Mouse (Mus musculus) neural tube, embryonic 11.5 days (tissue): ENCODE measurements at regions not wholly inside any gene's neighbourhood (a gene's known extent, or its start where the extent isn't known, plus 50 kb on each side); places are given as distances from the start of the nearest gene placed in this dataset.

Experiments used
- ATAC-seq: fragments of 200-750 bp; cut with Nextera tagmentation; 2 replicates; pipeline ENCODE4 v1.8.0; 2017; ENCODE audit warnings: moderate number of reproducible peaks, mild to moderate bottlenecking, moderate TSS enrichment, moderate library complexity; ENCODE audit not compliant: insufficient read depth, low FRiP score, low TSS enrichment
- DNase-seq: peaks from one replicate; pipeline ENCODE4 v3.0.0-alpha.2; 2015; ENCODE audit warnings: low spot score
- H3K27ac ChIP-seq: fragments of 300-500 bp; sonication (generic); 2 replicates; pipeline ENCODE4 v1.5.1; 2014; ENCODE audit warnings: low read depth, mild to moderate bottlenecking, low read length
- H3K27me3 ChIP-seq: fragments of 300-500 bp; sonication (generic); 2 replicates; pipeline ENCODE4 v1.6.1; 2014; ENCODE audit warnings: mild to moderate bottlenecking, low read length, mixed read lengths; ENCODE audit not compliant: control insufficient read depth, insufficient read depth
- H3K36me3 ChIP-seq: fragments of 300-500 bp; sonication (generic); 2 replicates; pipeline ENCODE4 v1.6.1; 2014; ENCODE audit warnings: mild to moderate bottlenecking, low read length, moderate library complexity, mixed read lengths; ENCODE audit not compliant: control insufficient read depth, insufficient read depth
- H3K4me1 ChIP-seq: fragments of 300-500 bp; sonication (generic); 2 replicates; pipeline ENCODE4 v1.6.1; 2014; ENCODE audit warnings: low read length, mixed read lengths; ENCODE audit not compliant: control insufficient read depth, insufficient read depth
- H3K4me2 ChIP-seq: fragments of 300-500 bp; sonication (generic); 2 replicates; pipeline ENCODE4 v1.6.1; 2014; ENCODE audit warnings: low read depth, mild to moderate bottlenecking, moderate library complexity
- H3K4me3 ChIP-seq: fragments of 300-500 bp; sonication (generic); 2 replicates; pipeline ENCODE4 v1.5.1; 2014; ENCODE audit warnings: low read depth, low read length
- H3K9ac ChIP-seq: fragments of 300-500 bp; sonication (generic); 2 replicates; pipeline ENCODE4 v1.6.1; 2014; ENCODE audit warnings: mild to moderate bottlenecking, low read length
- H3K9me3 ChIP-seq: fragments of 300-500 bp; sonication (generic); 2 replicates; pipeline ENCODE4 v1.6.1; 2016; ENCODE audit warnings: low read length; ENCODE audit not compliant: control insufficient read depth
- WGBS: fragments of 180-500 bp; shearing (Covaris S2); extraction: QIAGEN DNeasy Blood & Tissue Kit; methylation state at CpG from one replicate; pipeline ENCODE4 v1.1.7; 2014; 5-methylcytosine and 5-hydroxymethylcytosine counted together

DNA sequence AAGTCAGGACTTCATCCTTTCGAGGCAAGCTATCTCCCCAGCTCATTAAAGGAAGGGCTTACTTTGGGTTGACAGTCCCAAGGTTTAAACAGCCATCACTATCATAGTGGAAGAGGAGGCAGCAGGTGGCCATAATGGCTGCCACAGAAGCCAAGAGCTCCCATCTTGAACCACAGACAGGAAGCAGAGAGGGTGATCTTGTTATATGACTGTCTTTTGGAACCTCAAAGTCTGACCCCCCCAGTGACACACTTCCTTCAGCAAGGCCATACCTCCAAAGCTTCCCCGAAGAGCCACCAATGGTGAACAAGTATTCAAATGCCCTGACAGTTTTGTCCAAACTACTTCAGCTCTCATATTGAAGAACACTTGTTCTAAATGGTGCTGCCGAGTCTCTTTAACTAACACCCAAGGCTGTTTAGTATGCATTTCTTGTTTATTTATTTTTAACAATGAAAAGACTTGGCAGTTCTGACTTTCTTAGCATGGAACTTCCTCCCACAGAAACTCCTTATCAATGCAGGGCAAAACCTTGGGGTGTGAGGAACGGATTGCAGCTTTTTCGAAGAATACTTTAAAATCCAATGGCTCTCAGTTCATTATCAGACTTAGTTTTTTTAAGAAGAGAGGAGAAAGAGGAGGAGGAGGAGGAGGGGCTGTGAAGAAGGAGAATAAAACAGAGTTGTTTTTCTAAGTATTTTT, 79.8 kb upstream of the Tnik start:
- Histone ChIP-seq H3K27ac (no peak overlapping the region), H3K4me3 (no peak overlapping the region), H3K4me2 (no peak overlapping the region), H3K9me3 (no peaks in the 10 kb centered on the region), H3K36me3 (no peaks in the 10 kb centered on the region), H3K9ac (no peak overlapping the region), H3K4me1 (no peaks in the 10 kb centered on the region), H3K27me3 (no peaks in the 10 kb centered on the region)
- no peak for DNase-seq
- 88% methylated on average over 5 of the region's 5 CpGs for WGBS
- no peak for ATAC-seq

GRCm38 (mm10) chr3:28185518-28185917, 77.5 kb upstream of the Tnik start:
- H3K9ac ChIP-seq, result no peak overlapping the region
- ATAC-seq (no peak), DNase-seq (peak; percentile 33)
- no peak overlapping the region for H3K4me2 ChIP-seq
- H3K4me1 ChIP-seq, result no peaks in the 10 kb centered on the region
- no peaks in the 10 kb centered on the region for H3K36me3 ChIP-seq
- 18% methylated on average over 1 of the region's 1 CpGs for WGBS
- H3K27me3 ChIP-seq, result no peaks in the 10 kb centered on the region
- no peak overlapping the region for H3K27ac ChIP-seq
- H3K9me3 ChIP-seq, result no peaks in the 10 kb centered on the region
- no peak overlapping the region for H3K4me3 ChIP-seq

DNA sequence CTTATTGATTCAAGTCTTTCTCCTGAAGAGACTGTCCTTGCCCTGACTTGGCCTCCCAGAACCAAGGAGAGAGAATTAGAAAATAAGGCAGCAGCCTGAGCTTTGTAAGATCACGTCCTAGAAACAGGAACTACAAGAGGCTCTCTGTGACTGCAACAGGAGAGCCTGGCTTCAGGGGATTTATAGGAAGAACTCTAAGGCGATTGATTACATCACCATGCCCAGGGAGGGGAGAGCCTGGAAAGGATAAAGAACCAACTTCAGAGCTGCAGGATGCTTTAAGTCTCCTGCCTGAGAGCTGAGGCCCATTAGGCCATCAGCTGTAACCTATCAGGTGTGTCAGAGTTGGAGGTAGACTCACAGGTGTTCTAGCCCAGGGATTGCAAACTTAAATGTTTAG, 77.1 kb upstream of the Tnik start:
- H3K4me2 ChIP-seq, result no peak overlapping the region
- no peak overlapping the region for H3K27ac ChIP-seq
- H3K4me3 ChIP-seq, result no peak overlapping the region
- no peaks in the 10 kb centered on the region for H3K36me3 ChIP-seq
- H3K9ac ChIP-seq, result no peak overlapping the region
- DNase-seq (no peak), ATAC-seq (no peak)
- 23% methylated on average over 2 of the region's 2 CpGs for WGBS
- no peaks in the 10 kb centered on the region for H3K4me1 ChIP-seq
- H3K27me3 ChIP-seq, result no peaks in the 10 kb centered on the region
- no peaks in the 10 kb centered on the region for H3K9me3 ChIP-seq

DNA sequence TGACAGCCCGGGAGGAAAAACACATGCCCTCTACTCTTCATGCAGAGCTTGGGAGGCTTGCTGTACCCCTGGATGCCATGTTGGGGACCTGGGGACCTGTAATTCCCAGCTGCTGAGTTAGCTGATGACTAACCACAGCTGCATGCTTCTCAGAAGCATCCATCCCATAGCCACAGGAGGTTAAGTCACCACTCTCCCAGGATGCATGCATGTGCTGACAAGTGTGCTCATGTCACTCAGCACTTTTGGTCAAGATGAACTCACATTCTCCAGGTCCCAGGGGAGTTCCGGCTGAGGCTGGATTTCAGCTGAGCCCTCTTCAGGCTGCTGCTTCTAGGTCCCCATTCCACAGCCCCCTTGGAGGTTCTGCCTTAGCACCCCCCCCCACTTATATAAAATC, 73.6 kb upstream of the Tnik start:
- H3K27ac ChIP-seq, result no peak overlapping the region

DNA sequence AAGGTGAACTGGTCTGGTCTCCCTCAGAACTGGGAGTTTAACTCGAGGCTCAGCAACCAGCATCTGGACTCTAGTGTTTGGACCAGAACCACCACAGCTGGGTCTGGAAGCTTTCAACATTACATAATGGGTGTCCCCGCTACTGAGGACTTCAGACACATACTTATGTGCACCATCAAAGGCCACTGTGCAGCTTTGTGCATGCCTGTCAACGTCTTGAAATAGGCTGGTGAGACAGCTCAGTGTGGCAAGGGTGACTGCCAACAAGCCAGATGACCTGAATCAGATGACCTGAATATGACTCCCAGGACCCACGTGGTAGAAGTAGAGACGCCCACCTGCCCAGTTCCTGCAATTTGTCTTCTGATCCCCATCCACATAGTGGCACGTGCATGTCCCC, 72.8 kb upstream of the Tnik start:
- Histone ChIP-seq H3K9me3 (no peaks in the 10 kb centered on the region), H3K27ac (no peak overlapping the region), H3K27me3 (no peaks in the 10 kb centered on the region), H3K36me3 (no peaks in the 10 kb centered on the region), H3K4me2 (no peak overlapping the region), H3K9ac (no peak overlapping the region), H3K4me3 (no peak overlapping the region), H3K4me1 (no peaks in the 10 kb centered on the region)
- DNase-seq (no peak), ATAC-seq (no peak)
- WGBS, result 86% methylated on average over 6 of the region's 6 CpGs

More for the DNA sequence above, 73.6 kb upstream of the Tnik start:
- no peak for ATAC-seq
- 90% methylated on average over 2 of the region's 2 CpGs for WGBS
- Histone ChIP-seq H3K27me3 (no peaks in the 10 kb centered on the region), H3K4me1 (no peaks in the 10 kb centered on the region), H3K9ac (no peak overlapping the region), H3K4me2 (no peak overlapping the region), H3K4me3 (no peak overlapping the region), H3K36me3 (no peaks in the 10 kb centered on the region), H3K9me3 (no peaks in the 10 kb centered on the region)
- no peak for DNase-seq

DNA sequence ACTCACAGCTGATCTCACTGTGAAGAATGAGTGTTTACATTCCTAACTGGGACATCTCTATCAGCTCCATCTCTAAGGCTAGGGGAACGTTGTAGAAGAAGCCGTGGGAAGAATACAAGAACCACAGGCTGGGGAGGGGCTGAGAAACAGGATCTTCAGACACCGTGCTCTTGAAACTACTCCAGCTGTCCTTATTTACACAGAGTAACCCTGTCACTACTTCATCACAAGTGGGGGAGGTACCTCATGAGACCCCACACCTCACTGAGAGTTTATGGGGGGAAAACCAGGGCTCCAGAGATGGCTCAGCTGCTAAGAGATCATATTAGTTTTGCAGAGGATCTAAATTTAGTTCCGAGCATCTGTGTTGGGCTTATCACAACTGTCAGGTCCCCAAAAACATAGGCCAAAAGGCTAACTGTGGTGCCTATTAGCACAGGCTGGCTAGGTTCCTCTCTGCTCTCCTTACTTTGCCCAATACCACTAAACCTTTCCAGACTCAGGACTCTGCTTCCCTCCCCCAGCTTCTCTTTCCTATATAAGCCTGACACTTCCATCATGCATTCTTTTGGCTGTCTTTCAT, 68.5 kb upstream of the Tnik start:
- Histone ChIP-seq H3K9ac (no peak overlapping the region), H3K4me2 (no peak overlapping the region), H3K4me3 (no peak overlapping the region), H3K4me1 (no peaks in the 10 kb centered on the region), H3K27ac (no peak overlapping the region), H3K36me3 (no peaks in the 10 kb centered on the region), H3K27me3 (no peaks in the 10 kb centered on the region), H3K9me3 (no peaks in the 10 kb centered on the region)
- ATAC-seq, result no peak
- WGBS, result 63% methylated on average over 4 of the region's 4 CpGs
- DNase-seq, result no peak

GRCm38 (mm10) chr3:28196786-28197185, 66.2 kb upstream of the Tnik start:
- Histone ChIP-seq H3K9ac (no peak overlapping the region), H3K4me2 (no peak overlapping the region), H3K36me3 (no peaks in the 10 kb centered on the region), H3K27ac (no peak overlapping the region), H3K9me3 (no peaks in the 10 kb centered on the region), H3K27me3 (no peaks in the 10 kb centered on the region), H3K4me3 (no peak overlapping the region), H3K4me1 (no peaks in the 10 kb centered on the region)
- 90% methylated on average over 1 of the region's 1 CpGs for WGBS
- DNase-seq (no peak), ATAC-seq (no peak)

GRCm38 (mm10) chr3:28209304-28209703, 53.7 kb upstream of the Tnik start:
- no peaks in the 10 kb centered on the region for H3K36me3 ChIP-seq
- H3K4me3 ChIP-seq, result no peak overlapping the region
- H3K27ac ChIP-seq, result no peak overlapping the region
- H3K4me2 ChIP-seq, result no peak overlapping the region
- no peak overlapping the region for H3K9ac ChIP-seq
- H3K4me1 ChIP-seq, result no peaks in the 10 kb centered on the region
- DNase-seq (no peak), ATAC-seq (no peak)
- no peaks in the 10 kb centered on the region for H3K9me3 ChIP-seq
- 83% methylated on average over 2 of the region's 2 CpGs for WGBS
- no peaks in the 10 kb centered on the region for H3K27me3 ChIP-seq
